In genomic region chr4:71453499-71453898, GRCm38 (mm10) we compare ENCODE assay signal across 19 mouse cellular contexts.
DNase-seq lines count a peak whose midpoint lies in the region; ATAC-seq and TF ChIP-seq lines count a peak whose summit lies in the region.
"Had no signal": no experiment of that assay in that cellular context is flagged by ENCODE, and none has a peak within 500 bp of the region (broad histone marks: within the 10 kb centered on the region; RNA-seq: fewer than 3 reads in every experiment).

No protein-coding gene starts in this region.

- no peak for TF ChIP-seq CTCF in intestine, postnatal 0 days (IDR thresholded peaks at IDR 0.05; ENCODE audit: low read depth)

- H3K9ac ChIP-seq in embryonic facial prominence, embryonic 11.5 days (replicated peaks; ENCODE audit: low read length): no peak overlapping the region
- no peak overlapping the region for H3K9ac ChIP-seq in intestine, postnatal 0 days (ENCODE audit: low read depth, low read length)
- H3K9ac ChIP-seq in limb, embryonic 13.5 days: no peak overlapping the region
- no peak overlapping the region for H3K9ac ChIP-seq in midbrain, embryonic 16.5 days (ENCODE audit: low read depth, low read length)
- H3K9ac ChIP-seq: embryonic facial prominence, embryonic 13.5 days; forebrain, embryonic 13.5 days; hindbrain, embryonic 14.5 days had no signal

- no peaks in the 10 kb centered on the region for H3K4me1 ChIP-seq in embryonic facial prominence, embryonic 11.5 days (ENCODE audit: control insufficient read depth, insufficient read depth, low read length)
- H3K4me1 ChIP-seq in embryonic facial prominence, embryonic 10.5 days: 0 out of 2 replicates have a peak, but pooled peaks cover 9% of the 10 kb centered on the region
- no peaks in the 10 kb centered on the region for H3K4me1 ChIP-seq in intestine, postnatal 0 days (replicated peaks; ENCODE audit: control insufficient read depth, insufficient read depth, low read length)
- H3K4me1 ChIP-seq in limb, embryonic 13.5 days: peaks cover 9% of the 10 kb centered on the region
- H3K4me1 ChIP-seq in midbrain, embryonic 16.5 days (ENCODE audit: control insufficient read depth, insufficient read depth, low read length): no peaks in the 10 kb centered on the region
- H3K4me1 ChIP-seq: embryonic facial prominence, embryonic 13.5 days; hindbrain, embryonic 10.5 days had no signal

- no peak overlapping the region for H3K4me3 ChIP-seq in embryonic facial prominence, embryonic 11.5 days (ENCODE audit: low read depth, low read length)
- no peak overlapping the region for H3K4me3 ChIP-seq in embryonic facial prominence, embryonic 10.5 days
- H3K4me3 ChIP-seq in intestine, postnatal 0 days (ENCODE audit: low read depth, low read length): no peak overlapping the region
- no peak overlapping the region for H3K4me3 ChIP-seq in limb, embryonic 13.5 days
- no peak overlapping the region for H3K4me3 ChIP-seq in midbrain, embryonic 16.5 days (ENCODE audit: low read depth, low read length)
- H3K4me3 ChIP-seq: embryonic facial prominence, embryonic 13.5 days; forebrain, embryonic 13.5 days; hindbrain, embryonic 10.5 days had no signal

- H3K27ac ChIP-seq in embryonic facial prominence, embryonic 11.5 days (replicated peaks; ENCODE audit: low read depth, low read length): no peak overlapping the region
- H3K27ac ChIP-seq in embryonic facial prominence, embryonic 10.5 days (replicated peaks): no peak overlapping the region
- no peak overlapping the region for H3K27ac ChIP-seq in intestine, postnatal 0 days (ENCODE audit: low read depth, low read length)
- H3K27ac ChIP-seq in limb, embryonic 13.5 days: no peak overlapping the region
- H3K27ac ChIP-seq in midbrain, embryonic 16.5 days (ENCODE audit: low read length): no peak overlapping the region
- H3K27ac ChIP-seq: embryonic facial prominence, embryonic 13.5 days; forebrain, embryonic 13.5 days; hindbrain, embryonic 10.5 days; hindbrain, embryonic 14.5 days had no signal

- ATAC-seq in embryonic facial prominence, embryonic 11.5 days (replicated peaks; ENCODE audit: insufficient number of reproducible peaks, low FRiP score, low TSS enrichment, low read depth): no peak
- ATAC-seq in intestine, postnatal 0 days: 0 out of 2 replicates have a peak, but pooled peaks have one; percentile 45
- ATAC-seq in limb, embryonic 13.5 days (ENCODE audit: low FRiP score, low read depth): peak; percentile 48; the same call in 1 of the 2 replicates
- ATAC-seq in midbrain, embryonic 16.5 days: no peak
- ATAC-seq: forebrain, embryonic 13.5 days had no signal

- H3K27me3 ChIP-seq in embryonic facial prominence, embryonic 11.5 days (ENCODE audit: control insufficient read depth, insufficient read depth, low read length): no peaks in the 10 kb centered on the region
- no peaks in the 10 kb centered on the region for H3K27me3 ChIP-seq in embryonic facial prominence, embryonic 10.5 days (replicated peaks; ENCODE audit: low read depth, poor library complexity, severe bottlenecking)
- no peaks in the 10 kb centered on the region for H3K27me3 ChIP-seq in intestine, postnatal 0 days (replicated peaks; ENCODE audit: control insufficient read depth, insufficient read depth, low read length)
- 0 out of 2 replicates have a peak, but pooled peaks cover 3% of the 10 kb centered on the region for H3K27me3 ChIP-seq in limb, embryonic 13.5 days
- H3K27me3 ChIP-seq in midbrain, embryonic 16.5 days (ENCODE audit: control insufficient read depth, insufficient read depth, low read depth, low read length): no peaks in the 10 kb centered on the region
- H3K27me3 ChIP-seq: embryonic facial prominence, embryonic 13.5 days; forebrain, embryonic 13.5 days had no signal

- no peaks in the 10 kb centered on the region for H3K36me3 ChIP-seq in embryonic facial prominence, embryonic 11.5 days (replicated peaks; ENCODE audit: control insufficient read depth, insufficient read depth, low read depth, low read length)
- H3K36me3 ChIP-seq in embryonic facial prominence, embryonic 10.5 days (replicated peaks): no peaks in the 10 kb centered on the region
- H3K36me3 ChIP-seq in intestine, postnatal 0 days (ENCODE audit: control insufficient read depth, insufficient read depth): no peaks in the 10 kb centered on the region
- no peaks in the 10 kb centered on the region for H3K36me3 ChIP-seq in limb, embryonic 13.5 days
- no peaks in the 10 kb centered on the region for H3K36me3 ChIP-seq in midbrain, embryonic 16.5 days (ENCODE audit: control insufficient read depth, insufficient read depth, low read length)
- H3K36me3 ChIP-seq: embryonic facial prominence, embryonic 13.5 days; hindbrain, embryonic 10.5 days had no signal

- peak; percentile 3 for DNase-seq in embryonic facial prominence, embryonic 11.5 days (ENCODE audit: low spot score)
- no peak for DNase-seq in embryonic facial prominence, embryonic 10.5 days (ENCODE audit: low spot score)
- DNase-seq in forelimb bud, embryonic 11.5 days (ENCODE audit: low read depth, low spot score): peak; percentile 68
- DNase-seq in cerebellum, adult 8-10 months: no peak
- DNase-seq in retina, embryonic 14.5 days (ENCODE audit: low spot score): no peak
- DNase-seq: adrenal gland, postnatal 10 days; cerebellum, adult 11 months; cerebellum, adult 9-10 months; cerebellum, postnatal 25 days; gastrocnemius, postnatal 36 days; heart, adult 11 months had no signal

- H3K9me3 ChIP-seq in embryonic facial prominence, embryonic 11.5 days (replicated peaks; ENCODE audit: control insufficient read depth, low read length): no peaks in the 10 kb centered on the region
- no peaks in the 10 kb centered on the region for H3K9me3 ChIP-seq in embryonic facial prominence, embryonic 10.5 days
- no peaks in the 10 kb centered on the region for H3K9me3 ChIP-seq in intestine, postnatal 0 days (ENCODE audit: control insufficient read depth)
- H3K9me3 ChIP-seq in limb, embryonic 13.5 days: no peaks in the 10 kb centered on the region
- no peaks in the 10 kb centered on the region for H3K9me3 ChIP-seq in midbrain, embryonic 16.5 days (replicated peaks; ENCODE audit: control insufficient read depth, low read length, poor library complexity, severe bottlenecking)
- H3K9me3 ChIP-seq: embryonic facial prominence, embryonic 13.5 days; forebrain, embryonic 13.5 days; hindbrain, embryonic 10.5 days had no signal

- no peak overlapping the region for H3K4me2 ChIP-seq in embryonic facial prominence, embryonic 11.5 days (ENCODE audit: low read depth, low read length)
- no peak overlapping the region for H3K4me2 ChIP-seq in intestine, postnatal 0 days (replicated peaks; ENCODE audit: low read depth)
- no peak overlapping the region for H3K4me2 ChIP-seq in limb, embryonic 13.5 days (replicated peaks)
- no peak overlapping the region for H3K4me2 ChIP-seq in midbrain, embryonic 16.5 days (ENCODE audit: low read length)
- H3K4me2 ChIP-seq: embryonic facial prominence, embryonic 13.5 days; forebrain, embryonic 13.5 days; heart, embryonic 11.5 days; hindbrain, embryonic 14.5 days had no signal

- 76% methylated on average over 3 of the region's 3 CpGs for WGBS in embryonic facial prominence, embryonic 11.5 days
- 91% methylated on average over 3 of the region's 3 CpGs for WGBS in embryonic facial prominence, embryonic 10.5 days
- WGBS in intestine, postnatal 0 days: 55% methylated on average over 3 of the region's 3 CpGs
- WGBS in limb, embryonic 13.5 days: 53% methylated on average over 3 of the region's 3 CpGs
- WGBS in midbrain, embryonic 16.5 days: 88% methylated on average over 3 of the region's 3 CpGs

Comparison
In these comparisons a context has a peak if more than half of its experiments do, and no peak if none do; other contexts are left out.
1. DNase-seq: peak in embryonic facial prominence, embryonic 11.5 days (single experiment) and forelimb bud, embryonic 11.5 days (single experiment); none in embryonic facial prominence, embryonic 10.5 days (single experiment), cerebellum, adult 8-10 months (single experiment) and retina, embryonic 14.5 days (single experiment).
2. ATAC-seq: peak in intestine, postnatal 0 days (single experiment) and limb, embryonic 13.5 days (single experiment); none in embryonic facial prominence, embryonic 11.5 days (single experiment) and midbrain, embryonic 16.5 days (single experiment).